In the genomic region with DNA sequence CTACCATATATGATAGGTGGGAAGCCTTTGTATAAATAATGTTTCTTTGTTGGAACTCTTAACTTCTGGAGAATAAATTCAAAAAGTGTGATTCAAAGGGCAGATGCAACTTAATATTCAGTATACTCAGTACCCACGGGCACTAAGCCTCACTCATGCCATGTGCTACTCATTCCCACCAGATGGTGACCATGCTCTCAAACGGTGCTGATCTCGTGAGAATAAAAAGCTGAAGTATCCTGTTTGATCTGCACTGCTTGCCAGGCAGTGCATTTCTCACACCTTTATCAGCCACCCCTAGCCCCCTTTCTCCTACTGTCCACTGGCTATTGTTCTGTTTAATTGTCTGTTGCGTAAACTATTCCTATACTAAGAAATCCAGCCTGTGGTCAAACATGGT, we compare ENCODE assay signal across 16 mouse cellular contexts.
"Had no signal": no experiment of that assay in that cellular context is flagged by ENCODE, and none has a peak within 500 bp of the region (broad histone marks: within the 10 kb centered on the region; RNA-seq: fewer than 3 reads in every experiment).

No protein-coding gene starts in this region.

- DNase-seq: kidney, adult 2 months; kidney, postnatal 25 days; liver, embryonic 13.5 days; lung, adult 2 months; lung, postnatal 14 days; midbrain, embryonic 14.5 days; right cerebral cortex, adult 18-20 months; right cerebral cortex, postnatal 14 days; right cerebral cortex, postnatal 4 days; thymus, adult 2 months; thymus, postnatal 25 days had no signal

- H3K4me1 ChIP-seq: liver, embryonic 13.5 days; neural tube, embryonic 12.5 days; neural tube, embryonic 15.5 days had no signal

- H3K4me3 ChIP-seq: liver, embryonic 13.5 days; neural tube, embryonic 12.5 days; neural tube, embryonic 15.5 days had no signal

- H3K27ac ChIP-seq: kidney, postnatal 0 days; liver, embryonic 13.5 days; neural tube, embryonic 12.5 days; neural tube, embryonic 15.5 days; stomach, postnatal 0 days had no signal

- H3K9ac ChIP-seq: liver, embryonic 13.5 days; neural tube, embryonic 12.5 days; neural tube, embryonic 15.5 days had no signal

- H3K27me3 ChIP-seq: liver, embryonic 13.5 days; neural tube, embryonic 12.5 days; neural tube, embryonic 15.5 days had no signal

- ATAC-seq: intestine, postnatal 0 days had no signal

- H3K9me3 ChIP-seq: liver, embryonic 13.5 days; neural tube, embryonic 12.5 days; neural tube, embryonic 15.5 days had no signal

- H3K4me2 ChIP-seq: liver, embryonic 13.5 days; neural tube, embryonic 12.5 days; neural tube, embryonic 15.5 days had no signal

- H3K36me3 ChIP-seq: liver, embryonic 13.5 days; neural tube, embryonic 12.5 days; neural tube, embryonic 15.5 days had no signal
